Mouse (Mus musculus) stomach, embryonic 14.5 days (tissue): ENCODE results near the gene 5530401A14Rik. TPM values are rescaled to one million over a fixed set of nuclear protein-coding genes. Genes with fewer than 3 reads are reported as not detected.

Source experiments
- ATAC-seq: fragments of 200-750 bp; cut with Nextera tagmentation; 2 replicates; pipeline ENCODE4 v1.8.0; 2017; ENCODE audit warnings: low read depth, moderate TSS enrichment; ENCODE audit not compliant: insufficient number of reproducible peaks, insufficient read depth, low FRiP score
- H3K27ac ChIP-seq: fragments of 300-500 bp; sonication (generic); 2 replicates; pipeline ENCODE4 v1.5.1; 2014; ENCODE audit warnings: mild to moderate bottlenecking, low read length, moderate library complexity, mixed read lengths
- H3K27me3 ChIP-seq: fragments of 300-500 bp; sonication (generic); 2 replicates; pipeline ENCODE4 v1.6.1; 2014; ENCODE audit warnings: low read length, control low read depth, mixed read lengths; ENCODE audit not compliant: control insufficient read depth, insufficient read depth
- H3K36me3 ChIP-seq: fragments of 300-500 bp; sonication (generic); 2 replicates; pipeline ENCODE4 v1.6.1; 2014; ENCODE audit warnings: mild to moderate bottlenecking, control low read depth, low read length, moderate library complexity, mixed read lengths; ENCODE audit not compliant: control insufficient read depth, insufficient read depth
- H3K4me1 ChIP-seq: fragments of 300-500 bp; sonication (generic); 2 replicates; pipeline ENCODE4 v1.6.1; 2014; ENCODE audit warnings: low read length, control low read depth, mixed read lengths; ENCODE audit not compliant: control insufficient read depth, insufficient read depth
- H3K4me2 ChIP-seq: fragments of 300-500 bp; sonication (generic); replicated peaks from 2 replicates; pipeline ENCODE4 v1.6.1; 2014; ENCODE audit warnings: low read depth, low read length, control low read depth
- H3K4me3 ChIP-seq: fragments of 300-500 bp; sonication (generic); 2 replicates; pipeline ENCODE4 v1.5.1; 2014; ENCODE audit warnings: low read depth, low read length, control low read depth
- H3K9ac ChIP-seq: fragments of 300-500 bp; sonication (generic); replicated peaks from 2 replicates; pipeline ENCODE4 v1.6.1; 2014; ENCODE audit warnings: low read depth, mild to moderate bottlenecking, control low read depth, low read length, moderate library complexity, mixed read lengths
- H3K9me3 ChIP-seq: fragments of 300-500 bp; sonication (generic); 2 replicates; pipeline ENCODE4 v1.6.1; 2016; ENCODE audit warnings: low read depth, low read length, control low read depth; ENCODE audit not compliant: control insufficient read depth
- WGBS: fragments of 180-500 bp; shearing (Covaris S2); extraction: QIAGEN DNeasy Blood & Tissue Kit; methylation state at CpG from one replicate; pipeline ENCODE4 v1.1.7; 2014; 5-methylcytosine and 5-hydroxymethylcytosine counted together
- polyA plus RNA-seq: library from polyadenylated mRNA; unstranded; fragments of >200 nt; fragmentation: Nextera tagmentation; extraction: Ambion mirVana; gene quantifications from 2 replicates; pipeline ENCODE4 v1.2.1, GENCODE M21; 2014

The 5530401A14Rik gene
- polyA plus RNA-seq, result not detected in 2 replicates

GRCm38 (mm10) chr11:81860250-81860972, at the start of gene 5530401A14Rik:
Gene 5530401A14Rik, plus strand, starts transcription at chr11:81860673.
- no peak for ATAC-seq
- Histone ChIP-seq H3K9ac (no peak within 1 kb of the TSS), H3K36me3 (no peaks in the 10 kb centered on the region), H3K27me3 (no peaks in the 10 kb centered on the region), H3K27ac (no peak within 1 kb of the TSS), H3K4me3 (no peak within 1 kb of the TSS), H3K4me2 (no peak within 1 kb of the TSS), H3K9me3 (no peaks in the 10 kb centered on the region), H3K4me1 (no peaks in the 10 kb centered on the region; the same call in 1 of the 2 replicates)
- WGBS, result 35% methylated on average over 4 of the region's 4 CpGs

GRCm38 (mm10) chr11:81814816-81815215, 45.7 kb upstream of the 5530401A14Rik start:
- no peaks in the 10 kb centered on the region for H3K36me3 ChIP-seq
- no peaks in the 10 kb centered on the region for H3K9me3 ChIP-seq
- no peak overlapping the region for H3K4me2 ChIP-seq
- H3K27me3 ChIP-seq, result no peaks in the 10 kb centered on the region
- no peaks in the 10 kb centered on the region for H3K4me1 ChIP-seq
- no peak overlapping the region for H3K4me3 ChIP-seq
- no peak overlapping the region for H3K27ac ChIP-seq
- WGBS, result 85% methylated on average over 1 of the region's 1 CpGs
- H3K9ac ChIP-seq, result no peak overlapping the region
- no peak for ATAC-seq

DNA sequence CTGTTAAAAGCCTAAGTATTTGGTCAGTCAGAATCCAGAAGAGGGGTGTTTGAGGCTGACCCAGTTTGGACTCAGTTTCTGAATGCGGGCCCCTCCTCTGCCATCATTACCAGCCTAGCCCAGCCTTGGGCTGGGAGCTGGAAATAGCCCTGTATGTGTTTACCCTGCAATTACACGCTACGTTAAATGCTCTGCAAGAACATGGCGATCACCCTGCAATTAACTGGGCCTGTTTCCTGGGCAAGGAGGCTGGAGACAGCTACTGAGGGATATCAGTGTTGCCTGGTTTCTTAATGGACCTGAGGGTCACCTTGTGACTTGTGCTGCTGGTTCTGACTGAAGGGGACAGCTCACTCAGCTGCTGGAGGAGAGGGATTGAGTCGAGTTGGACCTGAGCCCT, 43.9 kb upstream of the 5530401A14Rik start:
- 73% methylated on average over 5 of the region's 5 CpGs for WGBS
- ATAC-seq, result no peak
- Histone ChIP-seq H3K27ac (no peak overlapping the region), H3K9ac (no peak overlapping the region), H3K4me2 (no peak overlapping the region), H3K4me1 (no peaks in the 10 kb centered on the region), H3K27me3 (no peaks in the 10 kb centered on the region), H3K9me3 (no peaks in the 10 kb centered on the region), H3K4me3 (no peak overlapping the region), H3K36me3 (no peaks in the 10 kb centered on the region)

DNA sequence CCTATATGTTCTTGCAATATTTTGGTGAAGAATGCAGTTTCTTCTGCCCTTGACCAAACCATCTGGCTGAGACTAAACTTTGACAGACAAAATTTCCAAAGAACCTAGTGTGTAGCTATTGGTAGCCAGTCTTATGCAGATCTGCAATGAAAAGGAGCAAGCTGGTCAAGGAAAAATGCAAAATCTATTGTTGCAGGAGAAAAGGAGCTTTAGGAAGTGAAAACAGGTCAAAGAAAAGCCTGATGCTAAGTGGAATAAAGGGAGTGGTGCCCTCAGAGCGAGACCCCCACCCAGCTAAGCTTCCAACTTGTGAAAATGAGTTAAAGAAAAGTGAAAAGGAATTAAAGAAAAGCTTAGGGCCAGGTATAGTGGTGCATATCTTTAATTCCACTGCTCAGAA, 28.1 kb upstream of the 5530401A14Rik start:
- WGBS, result 75% methylated on average over 1 of the region's 1 CpGs

DNA sequence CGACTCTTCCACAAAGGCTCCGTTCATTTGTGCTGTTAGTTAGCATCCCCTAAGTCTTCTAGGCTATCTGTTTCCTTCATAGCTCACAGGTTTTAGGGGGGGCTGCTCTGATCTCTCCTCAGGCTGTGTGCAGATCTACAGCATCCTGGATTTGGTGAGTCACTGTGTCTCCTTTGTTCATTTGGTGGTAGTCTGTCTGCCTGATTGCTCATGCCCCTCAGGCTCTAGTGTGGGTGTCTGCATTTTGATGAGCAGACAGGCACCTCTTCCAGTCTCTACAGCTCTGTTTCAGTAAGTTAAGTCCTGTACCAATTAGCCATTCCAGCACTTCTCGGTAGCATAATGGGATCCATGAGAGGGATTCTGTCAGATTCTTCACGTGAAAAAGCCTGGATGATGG, 22.0 kb upstream of the 5530401A14Rik start:
- no peak overlapping the region for H3K4me2 ChIP-seq
- no peak overlapping the region for H3K27ac ChIP-seq
- H3K9me3 ChIP-seq, result no peaks in the 10 kb centered on the region
- H3K4me1 ChIP-seq, result no peaks in the 10 kb centered on the region
- ATAC-seq, result no peak
- H3K36me3 ChIP-seq, result no peaks in the 10 kb centered on the region
- 71% methylated on average over 4 of the region's 4 CpGs for WGBS
- H3K4me3 ChIP-seq, result no peak overlapping the region
- no peaks in the 10 kb centered on the region for H3K27me3 ChIP-seq
- no peak overlapping the region for H3K9ac ChIP-seq

More for the DNA sequence above, 28.1 kb upstream of the 5530401A14Rik start:
- Histone ChIP-seq H3K36me3 (no peaks in the 10 kb centered on the region), H3K4me2 (no peak overlapping the region), H3K4me3 (no peak overlapping the region), H3K4me1 (no peaks in the 10 kb centered on the region), H3K9ac (no peak overlapping the region), H3K27ac (no peak overlapping the region), H3K27me3 (no peaks in the 10 kb centered on the region), H3K9me3 (no peaks in the 10 kb centered on the region)
- ATAC-seq, result no peak

- no peak overlapping the region for H3K4me3 ChIP-seq
- H3K27me3 ChIP-seq, result no peaks in the 10 kb centered on the region
- H3K4me1 ChIP-seq, result no peaks in the 10 kb centered on the region
- H3K4me2 ChIP-seq, result no peak overlapping the region
- H3K9ac ChIP-seq, result no peak overlapping the region
- no peaks in the 10 kb centered on the region for H3K9me3 ChIP-seq
- no peak overlapping the region for H3K27ac ChIP-seq
- H3K36me3 ChIP-seq, result no peaks in the 10 kb centered on the region
- ATAC-seq, result no peak
- 36% methylated on average over 2 of the region's 2 CpGs for WGBS
These were observed 19.5 kb upstream of the 5530401A14Rik start for GRCm38 (mm10) chr11:81841001-81841400.

DNA sequence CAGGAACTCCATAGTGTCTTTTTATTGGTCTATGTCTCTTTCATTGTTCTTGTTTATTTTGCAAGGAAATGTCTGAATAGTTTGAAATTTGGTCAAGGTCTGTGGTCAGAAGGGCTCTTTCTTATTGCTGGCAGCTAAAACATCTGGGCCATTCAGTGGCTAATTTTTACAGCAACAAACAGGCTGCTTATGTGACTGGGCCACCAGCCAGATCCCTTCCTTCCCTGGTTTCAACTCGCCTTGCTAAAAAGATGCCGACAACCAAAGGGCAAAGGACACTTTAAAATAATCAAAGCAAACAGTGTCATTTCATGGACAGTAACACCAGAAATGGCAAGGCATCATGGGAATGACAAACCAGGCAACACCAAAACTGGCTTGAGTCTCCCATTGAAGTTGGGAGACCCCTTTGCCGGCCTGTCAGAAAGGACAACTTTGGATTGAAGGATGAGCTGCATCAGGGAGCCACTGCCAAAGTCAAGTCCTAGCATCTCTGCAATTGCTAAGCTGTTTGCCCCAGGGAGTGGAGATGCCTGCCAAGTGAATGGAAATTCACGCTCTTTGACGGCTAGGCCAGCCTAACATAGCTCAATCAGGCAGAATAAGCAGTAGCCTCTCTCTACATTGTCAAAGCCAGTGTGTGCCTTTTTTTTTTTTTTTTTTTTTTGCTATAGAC, 15.3 kb upstream of the 5530401A14Rik start:
- ATAC-seq, result no peak
- Histone ChIP-seq H3K9me3 (no peaks in the 10 kb centered on the region), H3K4me3 (no peak overlapping the region), H3K27ac (no peak overlapping the region), H3K4me2 (no peak overlapping the region), H3K27me3 (no peaks in the 10 kb centered on the region), H3K9ac (no peak overlapping the region), H3K36me3 (no peaks in the 10 kb centered on the region), H3K4me1 (no peaks in the 10 kb centered on the region)
- WGBS, result 64% methylated on average over 5 of the region's 5 CpGs

DNA sequence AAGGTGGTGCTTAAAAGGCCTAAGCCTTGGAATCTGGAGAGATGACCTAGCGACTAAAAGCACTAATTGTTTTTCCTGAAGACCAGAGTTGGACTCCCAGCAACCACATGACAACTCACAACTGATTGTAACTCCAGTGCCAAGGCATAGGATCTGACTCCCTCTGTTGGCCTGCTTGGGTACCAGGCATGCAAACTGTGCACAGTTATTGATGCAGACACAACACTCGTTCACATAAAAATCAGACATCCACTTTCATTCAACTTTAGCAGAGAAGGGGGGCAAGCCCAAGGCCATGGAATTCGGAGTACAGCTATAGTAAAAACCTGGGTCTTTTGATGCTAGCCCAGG, 14.8 kb upstream of the 5530401A14Rik start:
- Histone ChIP-seq H3K27me3 (no peaks in the 10 kb centered on the region), H3K9me3 (no peaks in the 10 kb centered on the region), H3K9ac (no peak overlapping the region), H3K4me1 (no peaks in the 10 kb centered on the region), H3K4me2 (no peak overlapping the region), H3K4me3 (no peak overlapping the region), H3K36me3 (no peaks in the 10 kb centered on the region), H3K27ac (no peak overlapping the region)
- 89% methylated on average over 3 of the region's 3 CpGs for WGBS
- ATAC-seq, result no peak
